Mouse (Mus musculus): ENCODE measurements around the gene Gm10645. TPM values are rescaled to one million over a fixed set of nuclear protein-coding genes. Genes with fewer than 3 reads are reported as not detected.
A peak's percentile ranks its signal among the peaks of the same experiment; 100 is the strongest.

Gm10645 gene
- total RNA-seq, 2 experiments from 2014 or later = 1.6 to 3.0 TPM

- DNase-seq (ENCODE audit: low spot score in 2 of 2) = no peak
- intact Hi-C loops (cut with DNase I) = no loop called here
Observed at GRCm38 (mm10) chr8:83170894-83171293, 4.9 kb upstream of the Gm10645 start.

DNA sequence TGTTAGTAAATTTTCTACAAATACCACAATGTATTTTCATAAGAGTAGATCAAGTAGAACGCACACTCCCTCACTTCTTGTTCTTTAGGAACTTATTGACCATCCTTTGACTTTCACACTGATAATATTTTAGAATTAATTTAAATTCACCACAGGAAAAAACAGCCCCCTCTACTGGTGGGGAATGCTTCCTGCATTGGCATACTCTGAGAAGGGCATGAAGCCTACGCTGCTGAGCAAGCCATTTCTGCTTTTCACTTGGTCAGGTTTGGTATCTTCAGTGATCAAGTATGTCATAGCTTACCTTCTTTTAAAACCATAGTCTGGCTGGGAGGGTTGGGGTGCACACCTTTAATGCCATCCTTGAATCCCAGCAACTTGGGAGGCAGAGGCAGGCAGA is 3.7 kb upstream of the Gm10645 start:
- DNase-seq (ENCODE audit: low spot score in 2 of 2) = no peak
- intact Hi-C loops (cut with DNase I) = loop anchor here (5.0 kb wide), 2 partner anchors 73 to 307 kb away; partner anchors contain the start of gene Rnf150

DNA sequence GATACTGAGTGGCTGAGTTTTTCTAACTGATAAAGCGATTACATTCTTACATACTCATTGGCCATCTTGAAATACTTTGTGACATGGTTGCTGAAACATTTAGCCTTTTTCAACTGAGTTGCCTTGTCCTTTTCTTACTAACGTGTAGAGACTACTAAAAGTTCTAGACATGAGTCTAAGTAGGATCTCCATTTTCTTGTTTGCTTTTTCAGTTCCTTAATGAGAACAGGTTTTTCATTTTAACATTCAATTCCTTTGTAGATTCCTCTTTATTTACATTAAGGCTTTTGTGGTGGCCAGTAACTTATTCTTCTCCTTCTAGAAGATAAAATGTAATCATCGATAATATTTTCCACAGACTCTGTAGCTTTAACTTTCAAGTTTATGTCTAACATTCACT is 3.2 kb upstream of the Gm10645 start:
- no peak for DNase-seq (ENCODE audit: low spot score in 2 of 2)
- intact Hi-C loops (cut with DNase I) = loop anchor here (5.0 kb wide), 2 partner anchors 73 to 307 kb away; partner anchors contain the start of gene Rnf150

DNA sequence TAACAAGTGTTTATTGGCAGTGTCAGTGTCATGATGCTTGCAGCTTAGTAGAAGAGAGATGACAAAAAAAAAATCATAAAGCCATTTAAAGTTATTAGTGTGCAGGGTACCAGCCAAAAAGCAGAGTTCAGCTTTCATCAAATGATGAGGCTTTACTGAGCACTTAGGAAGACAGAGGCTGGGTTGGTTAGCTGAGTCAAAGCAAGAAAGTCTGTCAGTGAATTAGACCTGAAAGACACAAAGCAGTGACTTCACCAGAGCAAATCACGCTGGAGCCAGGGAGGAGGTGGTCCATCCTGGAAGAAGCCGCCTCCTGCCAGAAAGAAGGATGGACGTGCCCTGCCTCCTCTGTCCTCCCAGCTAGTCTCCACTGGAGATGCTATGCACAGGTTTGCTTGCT is 2.0 kb upstream of the Gm10645 start:
- intact Hi-C loops (cut with DNase I) = loop anchor here (5.0 kb wide), 2 partner anchors 74 to 306 kb away; partner anchors contain the start of gene Rnf150
- no peak for DNase-seq (ENCODE audit: low spot score in 2 of 2)

DNA sequence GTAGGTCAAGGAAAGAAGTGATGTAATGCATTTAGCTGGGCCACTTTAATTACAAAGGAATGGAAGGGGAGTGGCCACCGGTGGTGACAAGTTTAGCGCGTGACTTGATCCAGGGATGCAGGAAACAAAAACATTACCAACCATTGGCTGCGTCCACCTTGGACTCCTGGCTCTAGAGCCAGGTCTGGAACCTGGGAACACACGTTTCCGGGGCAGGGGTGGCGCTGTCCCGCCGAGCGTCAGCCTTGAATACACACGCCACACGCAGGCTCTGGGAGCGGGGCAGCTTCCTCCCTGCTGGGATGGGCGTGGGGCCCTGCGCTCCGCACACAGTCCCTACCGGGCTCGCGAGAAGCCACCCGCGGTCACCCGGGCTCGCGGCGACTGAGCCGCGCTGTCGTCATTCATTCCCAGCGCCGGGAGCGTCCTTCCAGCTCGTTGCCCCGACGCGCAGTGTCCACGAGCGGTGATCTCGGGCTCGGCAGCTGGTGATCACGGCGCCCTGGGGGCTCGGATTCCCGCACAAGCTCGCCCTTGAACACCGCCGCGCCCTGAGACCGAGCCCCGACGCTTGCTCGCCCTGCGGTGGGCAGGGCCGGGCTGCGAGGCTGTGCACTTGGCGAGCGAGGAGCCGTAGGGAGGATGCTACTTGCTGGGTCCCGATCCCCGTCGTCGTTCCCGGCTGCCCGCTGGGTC is 587 bp downstream of the Gm10645 start, which contains the start of gene Tbc1d9:
Gene Tbc1d9, plus strand, starts transcription at position 118 of the 696 bp plus-strand sequence.
- peak; percentile 73 to 81 for DNase-seq (ENCODE audit: low spot score in 2 of 2)
- intact Hi-C loops (cut with DNase I) = loop anchor here (5.0 kb wide), 2 partner anchors 77 to 303 kb away; partner anchors contain the start of gene Rnf150

DNA sequence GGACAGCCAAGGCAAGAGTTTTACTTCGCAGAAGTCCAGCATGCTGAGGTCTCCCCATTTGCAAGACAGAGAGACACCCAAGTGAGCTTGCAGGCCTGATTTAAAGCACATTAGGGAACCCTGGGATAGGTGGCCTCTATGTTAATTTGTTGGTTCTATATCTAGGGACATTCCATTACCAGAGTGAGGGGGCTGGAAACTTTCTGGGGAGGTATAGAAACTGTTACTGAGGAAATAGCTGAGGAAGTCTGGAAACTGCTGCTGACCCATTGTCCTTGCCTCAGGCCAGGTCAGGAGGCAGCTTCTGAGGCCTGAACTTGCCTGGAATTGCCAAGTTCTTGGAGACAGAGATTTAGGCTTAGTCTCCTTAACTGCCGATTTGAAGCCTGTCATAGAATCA is 5.4 kb downstream of the Gm10645 start:
- intact Hi-C loops (cut with DNase I) = no loop called here
- no peak for DNase-seq (ENCODE audit: low spot score in 2 of 2)

DNA sequence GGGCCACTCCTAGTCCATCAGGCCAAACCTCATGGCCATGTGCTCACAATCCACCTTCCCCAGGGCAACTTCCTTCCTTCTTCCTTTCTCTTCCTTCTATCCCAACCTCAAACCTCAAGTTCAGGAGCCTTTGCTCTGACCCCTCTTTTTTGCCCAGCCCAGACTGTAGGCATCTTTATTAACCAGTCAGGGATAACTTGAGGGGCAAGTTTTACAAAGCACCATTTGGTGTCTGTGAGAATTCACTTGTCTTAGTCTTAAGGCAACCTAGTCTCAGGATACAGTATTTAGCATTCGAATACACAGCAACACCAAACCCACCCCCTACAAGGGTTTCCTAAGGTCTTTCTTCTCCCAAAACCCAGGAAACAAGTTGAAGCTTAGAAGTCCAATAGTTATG is 6.4 kb downstream of the Gm10645 start:
- no peak for DNase-seq (ENCODE audit: low spot score in 2 of 2)
- intact Hi-C loops (cut with DNase I) = no loop called here

GRCm38 (mm10) chr8:83158971-83159370 is 7.0 kb downstream of the Gm10645 start:
- intact Hi-C loops (cut with DNase I) = no loop called here
- no peak for DNase-seq (ENCODE audit: low spot score in 2 of 2)

GRCm38 (mm10) chr8:83155110-83155509 is 10.9 kb downstream of the Gm10645 start:
- DNase-seq (ENCODE audit: low spot score in 2 of 2) = peak in 1 of 2 experiments; percentile 63
- intact Hi-C loops (cut with DNase I) = no loop called here

DNA sequence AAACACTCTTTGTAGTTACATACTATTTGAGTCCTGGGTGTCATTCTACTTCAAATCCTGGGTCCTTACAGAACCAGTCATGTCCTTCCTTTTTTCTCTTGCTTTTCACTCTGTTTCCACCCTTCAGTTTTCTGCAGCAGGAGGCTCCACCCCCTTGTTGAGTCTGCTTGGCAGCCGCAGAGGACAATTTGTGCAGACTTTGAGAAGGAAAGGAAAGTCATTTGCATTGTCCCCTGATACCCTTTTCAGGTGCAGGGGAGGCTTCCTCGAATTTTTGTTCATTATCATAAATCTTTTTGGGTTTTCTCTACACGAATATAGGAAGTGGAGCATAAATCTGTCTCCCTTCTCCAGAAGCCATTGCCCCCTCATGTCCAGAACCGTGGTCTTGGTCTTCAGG is 13.5 kb downstream of the Gm10645 start:
- intact Hi-C loops (cut with DNase I) = no loop called here
- no peak for DNase-seq (ENCODE audit: low spot score in 2 of 2)

- intact Hi-C loops (cut with DNase I) = no loop called here
- no peak for DNase-seq (ENCODE audit: low spot score in 2 of 2)
Observed at GRCm38 (mm10) chr8:83152055-83152454, 13.9 kb downstream of the Gm10645 start.

DNA sequence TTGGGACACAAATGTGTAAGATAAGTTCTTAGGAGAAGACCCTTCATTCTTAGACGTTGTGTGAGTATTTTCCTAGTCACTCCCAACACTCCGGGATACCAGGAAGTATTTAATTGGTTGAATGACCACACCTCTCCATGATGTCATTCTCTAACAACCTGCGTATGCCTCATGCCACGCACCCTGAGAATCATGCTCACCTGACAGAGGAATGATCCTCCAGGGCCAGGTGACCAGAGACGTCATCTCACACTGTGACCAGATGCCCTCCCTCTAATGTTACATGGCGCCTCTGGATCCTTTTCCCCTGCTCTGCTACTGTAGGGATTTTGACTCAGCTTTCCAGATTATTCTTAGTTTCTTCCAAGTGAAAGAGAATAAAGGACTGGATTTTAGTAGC is 16.8 kb downstream of the Gm10645 start:
- intact Hi-C loops (cut with DNase I) = no loop called here
- no peak for DNase-seq (ENCODE audit: low spot score in 2 of 2)

GRCm38 (mm10) chr8:83145421-83145820 is 20.5 kb downstream of the Gm10645 start:
- intact Hi-C loops (cut with DNase I) = no loop called here
- no peak for DNase-seq (ENCODE audit: low spot score in 2 of 2)

DNA sequence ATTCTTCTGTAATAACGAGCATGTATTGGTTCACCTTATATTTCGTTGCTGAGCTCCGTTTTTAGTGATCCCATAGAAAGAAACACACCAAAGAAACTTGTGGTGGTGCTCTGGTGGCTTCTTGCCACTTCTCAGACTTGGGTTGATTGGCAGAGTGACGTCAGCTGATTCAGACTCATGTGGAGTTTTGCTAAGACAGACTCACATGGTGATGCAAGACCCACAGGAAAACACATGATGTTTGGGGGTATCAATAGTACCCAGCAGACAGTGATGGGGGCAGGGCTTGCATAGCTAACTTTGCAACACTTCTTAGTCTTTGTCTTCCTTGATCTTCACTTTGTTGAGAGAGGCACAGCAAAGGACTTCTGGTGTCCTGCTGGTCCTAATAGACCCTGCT is 21.4 kb downstream of the Gm10645 start:
- intact Hi-C loops (cut with DNase I) = no loop called here
- no peak for DNase-seq (ENCODE audit: low spot score in 2 of 2)

DNA sequence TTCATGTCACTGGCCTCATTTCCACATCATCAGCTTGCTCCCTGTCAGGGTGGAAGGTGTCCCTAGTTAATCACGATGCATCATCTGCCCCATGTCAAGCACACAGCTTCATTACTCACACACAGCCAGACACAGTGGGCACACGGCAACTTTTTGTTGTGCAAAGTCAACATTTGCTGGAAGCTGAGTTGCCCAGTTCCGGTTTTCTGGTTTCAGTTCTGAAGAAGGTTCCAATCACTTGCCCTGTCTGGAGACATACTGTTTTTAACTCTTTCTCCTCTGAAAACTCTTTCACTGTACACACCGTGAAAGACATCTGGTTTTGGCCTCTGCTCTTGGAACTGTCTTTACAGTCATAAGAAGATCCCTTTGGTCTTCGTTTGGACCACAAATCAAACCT is 24.6 kb downstream of the Gm10645 start:
- intact Hi-C loops (cut with DNase I) = no loop called here
- DNase-seq (ENCODE audit: low spot score in 2 of 2) = peak in 1 of 2 experiments; percentile 21

- peak in 1 of 2 experiments; percentile 16 for DNase-seq (ENCODE audit: low spot score in 2 of 2)
- intact Hi-C loops (cut with DNase I) = no loop called here
Observed at GRCm38 (mm10) chr8:83140701-83141111, 25.3 kb downstream of the Gm10645 start.

DNA sequence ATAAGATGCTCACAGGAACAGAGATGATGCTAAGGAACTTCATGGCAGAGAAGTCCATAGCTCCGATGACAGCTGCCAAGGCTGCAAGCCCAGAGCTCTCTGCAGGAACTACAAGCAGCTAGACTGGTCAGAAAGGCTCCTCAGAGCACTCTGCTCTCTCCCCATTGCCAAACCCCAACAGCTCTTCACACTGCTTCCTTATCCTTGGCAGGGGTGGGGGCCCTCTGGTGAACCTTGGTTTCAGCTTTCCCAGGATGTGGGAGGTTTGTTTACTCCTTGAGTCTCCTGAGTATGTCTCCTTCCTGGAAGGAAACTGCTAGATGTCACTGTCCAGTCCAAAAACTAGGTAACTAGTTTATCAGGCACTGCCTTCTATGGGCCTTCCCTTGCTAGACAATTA is 25.9 kb downstream of the Gm10645 start:
- intact Hi-C loops (cut with DNase I) = no loop called here
- DNase-seq (ENCODE audit: low spot score in 2 of 2) = no peak

GRCm38 (mm10) chr8:83135086-83135485 is 30.9 kb downstream of the Gm10645 start:
- peak in 1 of 2 experiments; percentile 50 for DNase-seq (ENCODE audit: low spot score in 2 of 2)
- intact Hi-C loops (cut with DNase I) = no loop called here
